Mouse (Mus musculus): ENCODE results near the gene Ube3a. TPM values are rescaled to one million over a fixed set of nuclear protein-coding genes. Genes with fewer than 3 reads are reported as not detected.

Ube3a gene
- 116 TPM in 2 replicates for polyA plus RNA-seq (2016; fragmentation: Nextera tagmentation; extraction: Ambion mirVana)

GRCm38 (mm10) chr7:59228045-59228865, at the start of gene Ube3a:
Ube3a (plus strand) TSS chr7:59228750.
- peak; percentile 97 for DNase-seq (ENCODE audit: low spot score)
- Histone ChIP-seq H3K27ac (peak within 1 kb of the TSS; percentile 98), H3K36me3 (no peaks in the 10 kb centered on the region), H3K9me3 (no peaks in the 10 kb centered on the region; the same call in 1 of the 2 replicates), H3K4me1 (replicated peaks) (peaks cover 18% of the 10 kb centered on the region), H3K27me3 (ENCODE audit: insufficient read depth, poor library complexity, severe bottlenecking) (no peaks in the 10 kb centered on the region), H3K4me3 (peak within 1 kb of the TSS; percentile 96)
- 1% methylated on average over 50 of the region's 50 CpGs for WGBS

GRCm38 (mm10) chr7:59192831-59193230, 35.7 kb upstream of the Ube3a start:
- H3K9me3 ChIP-seq: no peaks in the 10 kb centered on the region
- H3K27me3 ChIP-seq (ENCODE audit: insufficient read depth, poor library complexity, severe bottlenecking): no peaks in the 10 kb centered on the region
- no peak overlapping the region for H3K4me3 ChIP-seq
- no peaks in the 10 kb centered on the region for H3K36me3 ChIP-seq
- no peak overlapping the region for H3K27ac ChIP-seq
- H3K4me1 ChIP-seq (replicated peaks): no peaks in the 10 kb centered on the region
- no peak for DNase-seq (ENCODE audit: low spot score)

- 80% methylated on average over 1 of the region's 1 CpGs for WGBS
- Histone ChIP-seq H3K36me3 (no peaks in the 10 kb centered on the region), H3K4me1 (replicated peaks) (no peaks in the 10 kb centered on the region), H3K27me3 (ENCODE audit: insufficient read depth, poor library complexity, severe bottlenecking) (no peaks in the 10 kb centered on the region), H3K9me3 (peaks cover 24% of the 10 kb centered on the region), H3K27ac (no peak overlapping the region), H3K4me3 (no peak overlapping the region)
- no peak for DNase-seq (ENCODE audit: low spot score)
Measured at GRCm38 (mm10) chr7:59214911-59215310, 13.6 kb upstream of the Ube3a start.

- Histone ChIP-seq H3K9me3 (no peaks in the 10 kb centered on the region), H3K36me3 (no peaks in the 10 kb centered on the region), H3K4me1 (replicated peaks) (no peaks in the 10 kb centered on the region), H3K27ac (no peak overlapping the region), H3K27me3 (ENCODE audit: insufficient read depth, poor library complexity, severe bottlenecking) (no peaks in the 10 kb centered on the region), H3K4me3 (no peak overlapping the region)
- no peak for DNase-seq (ENCODE audit: low spot score)
- 83% methylated on average over 1 of the region's 1 CpGs for WGBS
Measured at GRCm38 (mm10) chr7:59221244-59221643, 7.3 kb upstream of the Ube3a start.

GRCm38 (mm10) chr7:59228866-59229182, 274 bp downstream of the Ube3a start:
- DNase-seq (ENCODE audit: low spot score): no peak
- H3K9me3 ChIP-seq: no peaks in the 10 kb centered on the region; the same call in 1 of the 2 replicates
- WGBS: under 1% methylated on average over 39 of the region's 39 CpGs
- peak overlapping the region; percentile 96 for H3K4me3 ChIP-seq
- no peaks in the 10 kb centered on the region for H3K36me3 ChIP-seq
- H3K4me1 ChIP-seq (replicated peaks): peaks cover 18% of the 10 kb centered on the region
- no peaks in the 10 kb centered on the region for H3K27me3 ChIP-seq (ENCODE audit: insufficient read depth, poor library complexity, severe bottlenecking)
- H3K27ac ChIP-seq: peak overlapping the region; percentile 98

- H3K4me1 ChIP-seq (replicated peaks): peaks cover 18% of the 10 kb centered on the region
- DNase-seq (ENCODE audit: low spot score): peak; percentile 76
- WGBS: under 1% methylated on average over 52 of the region's 52 CpGs
- H3K4me3 ChIP-seq: peak overlapping the region; percentile 96
- no peaks in the 10 kb centered on the region; the same call in 1 of the 2 replicates for H3K9me3 ChIP-seq
- H3K36me3 ChIP-seq: no peaks in the 10 kb centered on the region
- no peaks in the 10 kb centered on the region for H3K27me3 ChIP-seq (ENCODE audit: insufficient read depth, poor library complexity, severe bottlenecking)
- peak overlapping the region; percentile 98 for H3K27ac ChIP-seq
Measured at GRCm38 (mm10) chr7:59229183-59229911, 797 bp downstream of the Ube3a start.

GRCm38 (mm10) chr7:59230304-59230703, 1.8 kb downstream of the Ube3a start:
- H3K27ac ChIP-seq: peak overlapping the region; percentile 98
- no peak for DNase-seq (ENCODE audit: low spot score)
- 0 out of 2 replicates have a peak, but pooled peaks cover 3% of the 10 kb centered on the region for H3K36me3 ChIP-seq
- WGBS: 61% methylated on average over 4 of the region's 4 CpGs
- H3K9me3 ChIP-seq: no peaks in the 10 kb centered on the region; the same call in 1 of the 2 replicates
- peaks cover 18% of the 10 kb centered on the region for H3K4me1 ChIP-seq (replicated peaks)
- no peaks in the 10 kb centered on the region for H3K27me3 ChIP-seq (ENCODE audit: insufficient read depth, poor library complexity, severe bottlenecking)
- H3K4me3 ChIP-seq: peak overlapping the region; percentile 96

GRCm38 (mm10) chr7:59230768-59231167, 2.2 kb downstream of the Ube3a start:
- H3K36me3 ChIP-seq: 0 out of 2 replicates have a peak, but pooled peaks cover 3% of the 10 kb centered on the region
- H3K4me3 ChIP-seq: peak overlapping the region; percentile 96
- no peak for DNase-seq (ENCODE audit: low spot score)
- no peaks in the 10 kb centered on the region for H3K27me3 ChIP-seq (ENCODE audit: insufficient read depth, poor library complexity, severe bottlenecking)
- H3K4me1 ChIP-seq (replicated peaks): peaks cover 18% of the 10 kb centered on the region
- H3K9me3 ChIP-seq: no peaks in the 10 kb centered on the region; the same call in 1 of the 2 replicates
- WGBS: 70% methylated on average over 5 of the region's 5 CpGs
- no peak overlapping the region for H3K27ac ChIP-seq

- H3K9me3 ChIP-seq: no peaks in the 10 kb centered on the region; the same call in 1 of the 2 replicates
- H3K4me1 ChIP-seq (replicated peaks): peaks cover 18% of the 10 kb centered on the region
- 68% methylated on average over 1 of the region's 1 CpGs for WGBS
- H3K36me3 ChIP-seq: 0 out of 2 replicates have a peak, but pooled peaks cover 3% of the 10 kb centered on the region
- no peaks in the 10 kb centered on the region for H3K27me3 ChIP-seq (ENCODE audit: insufficient read depth, poor library complexity, severe bottlenecking)
- DNase-seq (ENCODE audit: low spot score): no peak
- H3K27ac ChIP-seq: no peak overlapping the region
- H3K4me3 ChIP-seq: peak overlapping the region; percentile 1; the same call in 1 of the 2 replicates
Measured at GRCm38 (mm10) chr7:59231960-59232359, 3.4 kb downstream of the Ube3a start.

- Histone ChIP-seq H3K27me3 (ENCODE audit: insufficient read depth, poor library complexity, severe bottlenecking) (no peaks in the 10 kb centered on the region), H3K9me3 (no peaks in the 10 kb centered on the region), H3K4me1 (replicated peaks) (peaks cover 15% of the 10 kb centered on the region; the same call in 1 of the 2 replicates), H3K4me3 (no peak overlapping the region), H3K27ac (no peak overlapping the region), H3K36me3 (0 out of 2 replicates have a peak, but pooled peaks cover 3% of the 10 kb centered on the region)
- 94% methylated on average over 8 of the region's 8 CpGs for WGBS
- DNase-seq (ENCODE audit: low spot score): no peak
Measured at GRCm38 (mm10) chr7:59234773-59235401, 6.3 kb downstream of the Ube3a start.

GRCm38 (mm10) chr7:59243257-59243656, 14.7 kb downstream of the Ube3a start:
- no peak overlapping the region for H3K27ac ChIP-seq
- WGBS: 90% methylated on average over 3 of the region's 3 CpGs
- H3K9me3 ChIP-seq: no peaks in the 10 kb centered on the region
- DNase-seq (ENCODE audit: low spot score): no peak
- H3K27me3 ChIP-seq (ENCODE audit: insufficient read depth, poor library complexity, severe bottlenecking): no peaks in the 10 kb centered on the region
- no peaks in the 10 kb centered on the region for H3K4me1 ChIP-seq (replicated peaks)
- peaks cover 13% of the 10 kb centered on the region for H3K36me3 ChIP-seq
- no peak overlapping the region for H3K4me3 ChIP-seq

- WGBS: 93% methylated on average over 2 of the region's 2 CpGs
- Histone ChIP-seq H3K27me3 (ENCODE audit: insufficient read depth, poor library complexity, severe bottlenecking) (no peaks in the 10 kb centered on the region), H3K4me3 (no peak overlapping the region), H3K36me3 (peaks cover 33% of the 10 kb centered on the region), H3K4me1 (replicated peaks) (no peaks in the 10 kb centered on the region), H3K9me3 (no peaks in the 10 kb centered on the region), H3K27ac (no peak overlapping the region)
- DNase-seq (ENCODE audit: low spot score): no peak
Measured at GRCm38 (mm10) chr7:59245541-59245940, 17.0 kb downstream of the Ube3a start.
